Mouse (Mus musculus) kidney, embryonic 15.5 days (tissue): Measurements from ENCODE around the gene Srgap2. TPM values are rescaled to one million over a fixed set of nuclear protein-coding genes. Genes with fewer than 3 reads are reported as not detected.
"Not testable (repeated sequence)": the region's sequence is repeated elsewhere in the genome, so short reads cannot be mapped to it uniquely, and the experiment has no call there.

Experiments used
- ATAC-seq: fragments of 200-750 bp; cut with Nextera tagmentation; replicated peaks from 2 replicates; pipeline ENCODE4 v1.8.0; 2017; ENCODE audit warnings: moderate TSS enrichment; ENCODE audit not compliant: low FRiP score
- H3K27ac ChIP-seq: fragments of 300-500 bp; sonication (generic); 2 replicates; pipeline ENCODE4 v1.5.1; 2015; ENCODE audit warnings: mild to moderate bottlenecking, inconsistent platforms
- H3K27me3 ChIP-seq: fragments of 300-500 bp; sonication (generic); 2 replicates; pipeline ENCODE4 v1.6.1; 2015; ENCODE audit warnings: inconsistent platforms
- H3K36me3 ChIP-seq: fragments of 300-500 bp; sonication (generic); 2 replicates; pipeline ENCODE4 v1.6.1; 2015; ENCODE audit warnings: inconsistent platforms
- H3K4me1 ChIP-seq: fragments of 300-500 bp; sonication (generic); 2 replicates; pipeline ENCODE4 v1.6.1; 2015; ENCODE audit warnings: inconsistent platforms
- H3K4me2 ChIP-seq: fragments of 300-500 bp; sonication (generic); 2 replicates; pipeline ENCODE4 v1.6.1; 2015; ENCODE audit warnings: moderate library complexity, mild to moderate bottlenecking, inconsistent platforms
- H3K4me3 ChIP-seq: fragments of 300-500 bp; sonication (generic); replicated peaks from 2 replicates; pipeline ENCODE4 v1.5.1; 2015; ENCODE audit warnings: mild to moderate bottlenecking, inconsistent platforms
- H3K9ac ChIP-seq: fragments of 300-500 bp; sonication (generic); 2 replicates; pipeline ENCODE4 v1.6.1; 2015; ENCODE audit warnings: mild to moderate bottlenecking, inconsistent platforms
- H3K9me3 ChIP-seq: fragments of 300-500 bp; sonication (generic); replicated peaks from 2 replicates; pipeline ENCODE4 v1.6.1; 2016; ENCODE audit warnings: inconsistent platforms
- WGBS: fragments of 180-500 bp; shearing (Covaris S2); methylation state at CpG from one replicate; pipeline ENCODE4 v1.1.7; 2015; ENCODE audit warnings: mixed read lengths; 5-methylcytosine and 5-hydroxymethylcytosine counted together
- polyA plus RNA-seq: library from polyadenylated mRNA; unstranded; fragments of >200 nt; fragmentation: Nextera tagmentation; extraction: Ambion mirVana; gene quantifications from 2 replicates; pipeline ENCODE4 v1.2.1, GENCODE M21; 2015

Srgap2 gene
- polyA plus RNA-seq, 1 experiment from 2014 or later: 14.4 TPM

DNA sequence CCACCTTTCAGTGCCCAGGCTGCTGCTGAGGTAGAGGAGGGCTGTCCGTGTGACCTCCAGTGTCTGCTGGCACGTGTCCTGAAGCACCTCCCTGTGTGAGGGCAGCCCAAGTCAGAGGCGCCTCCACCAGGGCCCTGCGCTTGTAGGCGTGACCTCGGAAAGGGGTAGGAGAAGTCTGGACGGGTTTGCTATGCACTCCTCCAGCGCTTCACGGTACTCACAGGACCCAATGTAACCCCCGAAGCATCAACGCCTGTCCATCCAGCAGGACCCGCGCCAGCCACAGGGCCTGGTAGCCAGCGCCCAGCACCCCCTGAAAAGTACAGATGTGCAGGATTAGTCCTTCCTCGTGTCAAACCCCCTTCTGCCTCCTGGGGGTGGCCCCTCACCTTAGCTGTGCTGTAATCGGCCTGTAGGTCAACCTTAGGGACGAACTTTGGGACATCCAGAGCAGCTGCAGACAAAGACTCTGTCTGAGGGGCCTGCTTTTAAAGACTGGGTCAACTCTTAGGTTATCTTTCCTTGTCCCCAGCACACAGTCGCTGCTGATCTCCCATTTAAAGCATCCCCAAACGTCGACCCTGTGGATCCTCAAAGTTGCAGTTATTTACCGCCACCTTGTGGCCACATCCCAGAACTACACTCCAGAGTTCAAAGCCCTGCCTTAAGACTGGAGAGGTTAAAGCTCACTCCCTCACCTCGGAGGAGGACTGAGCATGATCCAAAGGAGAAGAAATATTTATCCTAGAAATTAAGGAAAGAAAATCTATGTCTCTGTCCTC, 257.2 kb downstream of the Srgap2 start:
- ATAC-seq: peak; percentile 38; the same call in 1 of the 2 replicates
- no peak overlapping the region for H3K4me3 ChIP-seq
- H3K9me3 ChIP-seq: no peaks in the 10 kb centered on the region
- WGBS: 43% methylated on average over 22 of the region's 22 CpGs
- H3K4me1 ChIP-seq: 0 out of 2 replicates have a peak, but pooled peaks cover 4% of the 10 kb centered on the region
- H3K9ac ChIP-seq: no peak overlapping the region
- H3K27ac ChIP-seq: no peak overlapping the region
- H3K27me3 ChIP-seq: 0 out of 2 replicates have a peak, but pooled peaks cover 4% of the 10 kb centered on the region
- no peaks in the 10 kb centered on the region for H3K36me3 ChIP-seq
- no peak overlapping the region for H3K4me2 ChIP-seq

DNA sequence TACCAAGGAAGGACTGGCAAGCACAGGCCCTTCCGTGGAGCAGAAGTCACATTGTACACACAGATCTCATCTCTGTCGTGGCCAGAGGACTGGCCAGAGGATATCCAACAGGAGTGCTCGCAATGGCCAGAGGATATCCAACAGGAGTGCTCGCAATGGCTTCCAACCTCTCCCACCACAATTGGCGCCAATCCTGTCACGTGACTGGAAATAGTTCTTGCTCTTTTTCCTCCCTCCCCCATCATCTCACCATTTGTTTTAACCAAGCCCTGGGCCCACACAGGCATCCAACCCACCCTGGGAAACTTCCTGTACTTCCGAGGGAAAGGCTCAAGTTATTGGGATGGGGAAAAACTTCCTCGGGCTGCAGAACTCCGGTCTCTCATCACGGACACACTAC, 258.4 kb downstream of the Srgap2 start:
- no peak overlapping the region for H3K4me3 ChIP-seq
- H3K9me3 ChIP-seq: no peaks in the 10 kb centered on the region
- no peaks in the 10 kb centered on the region for H3K27me3 ChIP-seq
- WGBS: 85% methylated on average over 10 of the region's 10 CpGs
- no peak overlapping the region for H3K4me2 ChIP-seq
- no peak overlapping the region for H3K9ac ChIP-seq
- no peaks in the 10 kb centered on the region for H3K36me3 ChIP-seq
- no peak overlapping the region for H3K27ac ChIP-seq
- no peak for ATAC-seq
- no peaks in the 10 kb centered on the region for H3K4me1 ChIP-seq

- WGBS: 80% methylated on average over 12 of the region's 12 CpGs
- H3K4me3 ChIP-seq: no peak overlapping the region
- H3K4me1 ChIP-seq: 0 out of 2 replicates have a peak, but pooled peaks cover 4% of the 10 kb centered on the region
- peaks cover 5% of the 10 kb centered on the region; the same call in 1 of the 2 replicates for H3K27me3 ChIP-seq
- H3K36me3 ChIP-seq: no peaks in the 10 kb centered on the region
- no peak overlapping the region for H3K4me2 ChIP-seq
- no peak overlapping the region for H3K27ac ChIP-seq
- ATAC-seq: no peak
- no peak overlapping the region for H3K9ac ChIP-seq
- no peaks in the 10 kb centered on the region for H3K9me3 ChIP-seq
These were observed 263.2 kb downstream of the Srgap2 start for GRCm38 (mm10) chr1:131263905-131264304.

DNA sequence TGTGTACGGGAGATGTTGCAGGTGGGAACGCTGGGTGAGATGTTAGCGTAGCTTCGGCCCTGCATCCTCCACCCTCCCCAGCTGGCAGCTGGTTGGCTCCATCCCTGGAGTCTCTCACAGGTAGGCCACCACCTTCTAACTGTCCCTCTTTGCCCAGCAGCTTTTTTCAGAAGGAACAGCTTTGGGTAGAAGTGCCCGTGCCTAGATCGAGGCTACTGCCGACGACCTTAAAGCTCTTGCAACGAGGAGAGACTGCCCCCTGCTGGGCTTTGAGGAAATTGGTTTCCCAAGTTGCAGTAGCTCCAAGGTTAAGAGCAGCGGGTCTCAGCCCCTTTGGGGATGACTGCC, 266.9 kb downstream of the Srgap2 start:
- ATAC-seq: no peak
- Histone ChIP-seq H3K36me3 (no peaks in the 10 kb centered on the region), H3K4me1 (0 out of 2 replicates have a peak, but pooled peaks cover 4% of the 10 kb centered on the region), H3K27ac (no peak overlapping the region), H3K9ac (no peak overlapping the region), H3K4me2 (no peak overlapping the region), H3K27me3 (peaks cover 5% of the 10 kb centered on the region; the same call in 1 of the 2 replicates), H3K4me3 (no peak overlapping the region), H3K9me3 (no peaks in the 10 kb centered on the region)
- WGBS: 35% methylated on average over 10 of the region's 10 CpGs

DNA sequence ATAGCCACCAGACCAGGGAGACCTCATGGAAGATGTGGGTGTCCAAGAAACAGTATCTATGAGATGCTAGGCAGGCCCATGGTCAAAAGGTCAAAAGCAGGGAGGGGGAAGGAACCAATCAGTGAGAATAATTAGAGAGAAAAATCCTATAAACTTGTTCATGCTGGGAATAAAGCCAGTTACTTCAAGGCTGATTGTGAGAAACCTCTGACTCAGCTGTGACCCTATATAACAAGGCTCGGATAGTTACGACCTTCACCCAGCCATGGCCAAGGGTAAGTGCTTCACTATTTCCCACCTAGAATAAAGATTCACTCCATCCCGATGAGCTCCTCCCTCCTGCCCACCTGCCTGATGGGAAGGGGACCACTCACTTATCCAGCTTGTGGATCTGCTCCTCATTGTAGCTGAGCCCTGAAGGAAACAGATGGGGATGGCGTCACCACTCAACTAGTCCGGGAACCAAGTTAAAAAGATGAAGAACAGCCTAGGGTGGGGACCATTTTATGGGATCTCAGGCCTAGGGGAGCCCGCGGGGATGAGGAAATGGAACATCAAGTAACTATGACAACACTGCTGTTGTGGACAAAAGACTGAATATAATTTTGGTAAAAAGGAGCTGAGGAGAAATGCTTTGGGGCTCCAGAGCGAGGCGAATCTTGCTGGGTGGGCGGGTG, 267.4 kb downstream of the Srgap2 start:
- Histone ChIP-seq H3K9me3 (no peaks in the 10 kb centered on the region), H3K4me1 (0 out of 2 replicates have a peak, but pooled peaks cover 4% of the 10 kb centered on the region), H3K27me3 (peaks cover 5% of the 10 kb centered on the region; the same call in 1 of the 2 replicates), H3K9ac (no peak overlapping the region), H3K27ac (no peak overlapping the region), H3K36me3 (no peaks in the 10 kb centered on the region), H3K4me2 (no peak overlapping the region), H3K4me3 (no peak overlapping the region)
- 72% methylated on average over 10 of the region's 10 CpGs for WGBS
- no peak for ATAC-seq

DNA sequence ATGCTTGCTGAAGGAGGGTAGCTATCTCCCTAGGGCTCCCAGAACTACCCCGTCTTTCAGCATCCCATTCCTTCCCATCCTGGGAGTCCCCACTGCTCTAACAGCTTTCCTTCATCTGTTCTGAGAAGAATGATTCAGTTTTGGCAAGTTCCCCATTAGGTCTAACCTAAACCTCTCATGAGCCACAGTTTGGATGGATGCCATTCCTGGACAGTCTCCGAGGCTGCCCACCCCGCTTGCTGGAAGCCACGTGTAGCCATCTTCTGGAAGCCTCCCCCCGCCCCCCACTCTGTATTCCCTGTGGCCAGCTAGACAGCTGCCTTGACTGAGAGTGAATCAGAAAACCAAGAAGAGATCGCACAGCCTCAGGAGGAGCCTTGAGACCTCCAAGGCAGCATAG, 269.9 kb downstream of the Srgap2 start:
- no peaks in the 10 kb centered on the region for H3K9me3 ChIP-seq
- 0 out of 2 replicates have a peak, but pooled peaks cover 4% of the 10 kb centered on the region for H3K4me1 ChIP-seq
- H3K9ac ChIP-seq: no peak overlapping the region
- H3K27me3 ChIP-seq: peaks cover 5% of the 10 kb centered on the region; the same call in 1 of the 2 replicates
- ATAC-seq: no peak
- H3K36me3 ChIP-seq: no peaks in the 10 kb centered on the region
- no peak overlapping the region for H3K4me2 ChIP-seq
- no peak overlapping the region for H3K4me3 ChIP-seq
- H3K27ac ChIP-seq: no peak overlapping the region
- 83% methylated on average over 6 of the region's 6 CpGs for WGBS

DNA sequence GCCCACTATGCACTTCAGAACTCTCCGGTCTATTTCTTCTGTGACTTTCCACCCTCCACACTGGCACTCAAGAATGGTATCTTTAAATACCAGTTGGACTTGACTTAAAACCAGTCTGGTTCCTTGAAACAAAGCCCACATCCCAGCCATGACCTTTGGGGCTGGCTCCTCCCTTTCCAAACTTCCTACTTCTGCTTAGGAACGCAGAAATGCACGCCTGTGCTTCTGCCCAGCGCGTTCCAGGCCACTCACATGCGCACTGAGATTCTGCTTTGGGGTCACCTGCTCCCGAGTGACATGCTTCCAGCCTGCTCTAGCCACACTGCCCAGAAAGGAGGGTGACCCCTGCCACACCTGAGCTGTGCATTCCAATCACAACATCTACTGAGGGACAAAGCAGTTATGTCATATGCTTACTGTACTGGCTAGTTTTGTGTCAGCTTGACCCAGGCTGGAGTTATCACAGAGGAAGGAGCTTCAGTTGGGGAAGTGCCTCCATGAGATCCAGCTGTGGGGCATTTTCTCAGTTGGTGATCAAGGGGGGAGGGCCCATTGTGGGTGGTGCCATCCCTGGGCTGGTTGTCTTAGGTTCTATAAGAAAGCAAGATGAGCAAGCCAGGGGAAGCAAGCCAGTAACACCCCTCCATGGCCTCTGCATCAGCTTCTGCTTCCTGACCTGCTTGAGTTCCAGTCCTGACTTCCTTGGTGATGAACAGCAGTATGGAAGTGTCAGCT, 274.5 kb downstream of the Srgap2 start:
- H3K9ac ChIP-seq, H3K4me2 ChIP-seq, H3K9me3 ChIP-seq, H3K27me3 ChIP-seq, H3K36me3 ChIP-seq, H3K4me1 ChIP-seq, H3K27ac ChIP-seq, ATAC-seq, H3K4me3 ChIP-seq: not testable (repeated sequence)
- WGBS: 80% methylated on average over 7 of the region's 7 CpGs

GRCm38 (mm10) chr1:131246433-131247395, 280.4 kb downstream of the Srgap2 start:
- H3K4me2 ChIP-seq: peak overlapping the region; percentile 98
- no peak overlapping the region for H3K9ac ChIP-seq
- peaks cover 41% of the 10 kb centered on the region for H3K4me1 ChIP-seq
- peaks cover 46% of the 10 kb centered on the region for H3K27me3 ChIP-seq
- no peak overlapping the region for H3K27ac ChIP-seq
- H3K36me3 ChIP-seq: no peaks in the 10 kb centered on the region
- H3K9me3 ChIP-seq: no peaks in the 10 kb centered on the region
- no peak overlapping the region for H3K4me3 ChIP-seq
- ATAC-seq: no peak
- 10% methylated on average over 7 of the region's 7 CpGs for WGBS

GRCm38 (mm10) chr1:131245926-131246325, 281.2 kb downstream of the Srgap2 start:
- Histone ChIP-seq H3K9ac (no peak overlapping the region), H3K9me3 (no peaks in the 10 kb centered on the region), H3K27me3 (peaks cover 49% of the 10 kb centered on the region), H3K4me1 (peaks cover 43% of the 10 kb centered on the region), H3K36me3 (no peaks in the 10 kb centered on the region), H3K4me3 (peak overlapping the region; percentile 66), H3K4me2 (peak overlapping the region; percentile 98), H3K27ac (no peak overlapping the region)
- peak; percentile 57 for ATAC-seq
- 9% methylated on average over 9 of the region's 9 CpGs for WGBS

- peak within 1 kb of the TSS; percentile 98 for H3K4me2 ChIP-seq
- under 1% methylated on average over 60 of the region's 60 CpGs for WGBS
These were observed 281.9 kb downstream of the Srgap2 start, which contains the start of gene Rassf5 for GRCm38 (mm10) chr1:131245089-131245856. Rassf5 (minus strand) TSS chr1:131245258.

More at GRCm38 (mm10) chr1:131245089-131245856, 281.9 kb downstream of the Srgap2 start, which contains the start of gene Rassf5:
- peak; percentile 63 for ATAC-seq
- H3K4me3 ChIP-seq: peak within 1 kb of the TSS; percentile 66
- H3K27ac ChIP-seq: no peak within 1 kb of the TSS
- H3K36me3 ChIP-seq: no peaks in the 10 kb centered on the region
- no peaks in the 10 kb centered on the region for H3K9me3 ChIP-seq
- peaks cover 55% of the 10 kb centered on the region for H3K27me3 ChIP-seq
- H3K9ac ChIP-seq: peak within 1 kb of the TSS; percentile 74
- peaks cover 43% of the 10 kb centered on the region for H3K4me1 ChIP-seq
